Mouse (Mus musculus): ENCODE data around the gene Sept1. TPM values are rescaled to one million over a fixed set of nuclear protein-coding genes. Genes with fewer than 3 reads are reported as not detected.
A peak's percentile ranks its signal among the peaks of the same experiment; 100 is the strongest.
"Not testable (repeated sequence)": the region's sequence is repeated elsewhere in the genome, so short reads cannot be mapped to it uniquely, and the experiment has no call there.

Sept1 gene
- polyA plus RNA-seq, 1 experiment from 2014 or later: 11.6 TPM

GRCm38 (mm10) chr7:127256518-127256917 is 23.6 kb upstream of the Sept1 start:
- Histone ChIP-seq H3K9me3 (ENCODE audit: control insufficient read depth, low read length) (no peaks in the 10 kb centered on the region), H3K4me1 (ENCODE audit: control insufficient read depth, insufficient read depth, low read length) (peaks cover 15% of the 10 kb centered on the region), H3K9ac (replicated peaks; ENCODE audit: low read length) (no peak overlapping the region), H3K27ac (replicated peaks; ENCODE audit: low read depth, low read length) (no peak overlapping the region), H3K4me3 (replicated peaks; ENCODE audit: low read depth, low read length) (no peak overlapping the region), H3K36me3 (ENCODE audit: control insufficient read depth, insufficient read depth, low read length) (peaks cover 5% of the 10 kb centered on the region; the same call in 1 of the 2 replicates), H3K27me3 (ENCODE audit: control insufficient read depth, insufficient read depth, low read length) (no peaks in the 10 kb centered on the region), H3K4me2 (ENCODE audit: low read length) (no peak overlapping the region)
- DNase-seq: no peak
- ATAC-seq (ENCODE audit: low FRiP score, low TSS enrichment): no peak
- 89% methylated on average over 5 of the region's 5 CpGs for WGBS

DNA sequence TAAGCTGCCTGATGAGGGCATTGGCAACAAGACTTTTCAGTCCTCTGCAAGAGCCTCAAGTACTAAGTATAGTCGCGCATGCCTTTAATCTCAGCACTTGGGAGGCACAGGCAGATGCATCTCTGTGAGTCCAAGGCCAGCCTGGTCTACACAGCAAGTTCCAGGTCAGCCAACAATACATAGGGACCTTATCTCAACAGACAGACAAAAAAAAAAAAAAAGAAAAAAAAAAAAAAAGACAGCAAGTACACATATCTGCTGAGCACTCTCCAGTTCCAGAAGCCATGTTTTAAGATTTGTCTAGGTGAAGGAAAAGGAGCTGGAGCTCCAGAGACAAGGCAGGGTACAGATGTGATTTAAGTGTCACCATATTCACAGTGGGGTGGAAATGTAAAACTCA is 23.0 kb upstream of the Sept1 start:
- H3K36me3 ChIP-seq (ENCODE audit: control insufficient read depth, insufficient read depth, low read length): peaks cover 8% of the 10 kb centered on the region; the same call in 1 of the 2 replicates
- H3K4me2 ChIP-seq (ENCODE audit: low read length): no peak overlapping the region
- H3K4me1 ChIP-seq (ENCODE audit: control insufficient read depth, insufficient read depth, low read length): peaks cover 13% of the 10 kb centered on the region
- H3K9me3 ChIP-seq (ENCODE audit: control insufficient read depth, low read length): no peaks in the 10 kb centered on the region
- no peak overlapping the region for H3K4me3 ChIP-seq (replicated peaks; ENCODE audit: low read depth, low read length)
- no peak overlapping the region for H3K27ac ChIP-seq (replicated peaks; ENCODE audit: low read depth, low read length)
- 84% methylated on average over 2 of the region's 2 CpGs for WGBS
- ATAC-seq (ENCODE audit: low FRiP score, low TSS enrichment): no peak
- DNase-seq: no peak
- no peak overlapping the region for H3K9ac ChIP-seq (replicated peaks; ENCODE audit: low read length)
- no peaks in the 10 kb centered on the region for H3K27me3 ChIP-seq (ENCODE audit: control insufficient read depth, insufficient read depth, low read length)

- Histone ChIP-seq H3K27me3 (ENCODE audit: control insufficient read depth, insufficient read depth, low read length) (no peaks in the 10 kb centered on the region), H3K4me1 (ENCODE audit: control insufficient read depth, insufficient read depth, low read length) (peaks cover 12% of the 10 kb centered on the region; the same call in 1 of the 2 replicates), H3K4me2 (ENCODE audit: low read length) (peak overlapping the region; percentile 66), H3K27ac (replicated peaks; ENCODE audit: low read depth, low read length) (peak overlapping the region; percentile 91), H3K9me3 (ENCODE audit: control insufficient read depth, low read length) (no peaks in the 10 kb centered on the region), H3K36me3 (ENCODE audit: control insufficient read depth, insufficient read depth, low read length) (peaks cover 10% of the 10 kb centered on the region), H3K9ac (replicated peaks; ENCODE audit: low read length) (peak overlapping the region; percentile 79), H3K4me3 (replicated peaks; ENCODE audit: low read depth, low read length) (peak overlapping the region; percentile 56)
- ATAC-seq (ENCODE audit: low FRiP score, low TSS enrichment) (no peak), DNase-seq (no peak)
- WGBS: 35% methylated on average over 4 of the region's 4 CpGs
Observed at GRCm38 (mm10) chr7:127255008-127255407, 22.1 kb upstream of the Sept1 start.

GRCm38 (mm10) chr7:127253821-127254769 is 21.2 kb upstream of the Sept1 start:
- WGBS: under 1% methylated on average over 136 of the region's 136 CpGs
- ATAC-seq (ENCODE audit: low FRiP score, low TSS enrichment): peak; percentile 95

DNA sequence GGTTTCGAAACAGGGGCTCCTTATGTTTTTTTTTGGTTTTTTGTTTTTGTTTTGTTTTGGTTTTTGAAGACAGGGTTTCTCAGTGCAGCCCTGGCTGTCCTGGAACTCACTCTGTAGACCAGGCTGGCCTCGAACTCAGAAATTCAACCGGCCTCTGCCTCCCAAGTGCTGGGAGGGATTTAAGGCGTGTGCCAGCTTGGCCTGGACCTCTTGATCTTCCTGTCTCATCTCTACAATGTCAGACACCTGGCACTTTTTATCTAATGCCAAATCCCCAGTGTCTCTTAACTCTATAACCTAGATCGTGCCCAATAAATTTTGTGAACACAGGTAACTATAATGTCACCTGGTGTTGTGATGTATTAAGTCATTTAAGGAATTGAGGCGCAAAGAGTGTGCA is 20.4 kb upstream of the Sept1 start:
- Histone ChIP-seq H3K27ac (replicated peaks; ENCODE audit: low read depth, low read length) (peak overlapping the region; percentile 91), H3K9me3 (ENCODE audit: control insufficient read depth, low read length) (no peaks in the 10 kb centered on the region), H3K4me3 (replicated peaks; ENCODE audit: low read depth, low read length) (peak overlapping the region; percentile 56), H3K9ac (replicated peaks; ENCODE audit: low read length) (peak overlapping the region; percentile 61; the same call in 1 of the 2 replicates), H3K27me3 (ENCODE audit: control insufficient read depth, insufficient read depth, low read length) (no peaks in the 10 kb centered on the region), H3K4me1 (ENCODE audit: control insufficient read depth, insufficient read depth, low read length) (peaks cover 8% of the 10 kb centered on the region; the same call in 1 of the 2 replicates), H3K4me2 (ENCODE audit: low read length) (peak overlapping the region; percentile 66), H3K36me3 (ENCODE audit: control insufficient read depth, insufficient read depth, low read length) (peaks cover 20% of the 10 kb centered on the region)
- 82% methylated on average over 6 of the region's 6 CpGs for WGBS
- DNase-seq: no peak
- no peak for ATAC-seq (ENCODE audit: low FRiP score, low TSS enrichment)

More at GRCm38 (mm10) chr7:127253821-127254769, 21.2 kb upstream of the Sept1 start:
- peak; percentile 100 for DNase-seq
- Histone ChIP-seq H3K4me2 (ENCODE audit: low read length) (peak overlapping the region; percentile 66), H3K9me3 (ENCODE audit: control insufficient read depth, low read length) (no peaks in the 10 kb centered on the region), H3K27ac (replicated peaks; ENCODE audit: low read depth, low read length) (peak overlapping the region; percentile 91), H3K4me1 (ENCODE audit: control insufficient read depth, insufficient read depth, low read length) (peaks cover 8% of the 10 kb centered on the region; the same call in 1 of the 2 replicates), H3K9ac (replicated peaks; ENCODE audit: low read length) (peak overlapping the region; percentile 79), H3K27me3 (ENCODE audit: control insufficient read depth, insufficient read depth, low read length) (no peaks in the 10 kb centered on the region), H3K4me3 (replicated peaks; ENCODE audit: low read depth, low read length) (peak overlapping the region; percentile 56), H3K36me3 (ENCODE audit: control insufficient read depth, insufficient read depth, low read length) (peaks cover 19% of the 10 kb centered on the region)

GRCm38 (mm10) chr7:127252414-127252813 is 19.5 kb upstream of the Sept1 start:
- Histone ChIP-seq H3K4me1 (ENCODE audit: control insufficient read depth, insufficient read depth, low read length) (peaks cover 8% of the 10 kb centered on the region; the same call in 1 of the 2 replicates), H3K9me3 (ENCODE audit: control insufficient read depth, low read length) (no peaks in the 10 kb centered on the region), H3K4me3 (replicated peaks; ENCODE audit: low read depth, low read length) (no peak overlapping the region), H3K4me2 (ENCODE audit: low read length) (no peak overlapping the region), H3K27me3 (ENCODE audit: control insufficient read depth, insufficient read depth, low read length) (no peaks in the 10 kb centered on the region), H3K9ac (replicated peaks; ENCODE audit: low read length) (no peak overlapping the region), H3K36me3 (ENCODE audit: control insufficient read depth, insufficient read depth, low read length) (peaks cover 27% of the 10 kb centered on the region), H3K27ac (replicated peaks; ENCODE audit: low read depth, low read length) (no peak overlapping the region)
- 98% methylated on average over 2 of the region's 2 CpGs for WGBS
- DNase-seq (peak; percentile 64), ATAC-seq (ENCODE audit: low FRiP score, low TSS enrichment) (no peak)

DNA sequence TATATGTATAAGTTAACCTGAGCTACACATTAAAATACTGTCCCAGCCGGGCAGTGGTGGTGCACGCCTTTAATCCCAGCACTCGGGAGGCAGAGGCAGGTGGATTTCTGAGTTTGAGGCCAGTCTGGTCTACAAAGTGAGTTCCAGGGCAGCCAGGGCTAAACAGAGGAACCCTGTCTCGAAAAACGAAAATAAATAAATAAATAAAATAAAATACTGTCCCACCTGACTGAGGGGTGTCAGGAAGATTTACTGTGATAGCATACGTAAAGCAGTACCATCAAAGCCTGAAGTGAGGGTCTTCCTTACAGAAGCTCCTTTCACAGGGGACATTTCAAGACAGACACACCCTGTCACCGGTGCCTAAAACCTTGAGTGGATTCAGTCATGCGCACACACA is 17.6 kb upstream of the Sept1 start:
- not testable (repeated sequence) for ATAC-seq (ENCODE audit: low FRiP score, low TSS enrichment); H3K27me3 ChIP-seq (ENCODE audit: control insufficient read depth, insufficient read depth, low read length); H3K4me2 ChIP-seq (ENCODE audit: low read length); H3K9me3 ChIP-seq (ENCODE audit: control insufficient read depth, low read length); H3K9ac ChIP-seq (replicated peaks; ENCODE audit: low read length); H3K27ac ChIP-seq (replicated peaks; ENCODE audit: low read depth, low read length); DNase-seq; H3K4me3 ChIP-seq (replicated peaks; ENCODE audit: low read depth, low read length)
- 92% methylated on average over 8 of the region's 8 CpGs for WGBS
- peaks cover 19% of the 10 kb centered on the region for H3K4me1 ChIP-seq (ENCODE audit: control insufficient read depth, insufficient read depth, low read length)
- H3K36me3 ChIP-seq (ENCODE audit: control insufficient read depth, insufficient read depth, low read length): peaks cover 25% of the 10 kb centered on the region

- H3K9me3 ChIP-seq (ENCODE audit: control insufficient read depth, low read length): no peaks in the 10 kb centered on the region
- ATAC-seq (ENCODE audit: low FRiP score, low TSS enrichment) (peak; percentile 60), DNase-seq (no peak)
- peak overlapping the region; percentile 96 for H3K9ac ChIP-seq (replicated peaks; ENCODE audit: low read length)
- H3K27ac ChIP-seq (replicated peaks; ENCODE audit: low read depth, low read length): peak overlapping the region; percentile 82
- no peaks in the 10 kb centered on the region for H3K27me3 ChIP-seq (ENCODE audit: control insufficient read depth, insufficient read depth, low read length)
- peaks cover 21% of the 10 kb centered on the region for H3K4me1 ChIP-seq (ENCODE audit: control insufficient read depth, insufficient read depth, low read length)
- peak overlapping the region; percentile 86 for H3K4me2 ChIP-seq (ENCODE audit: low read length)
- peaks cover 18% of the 10 kb centered on the region for H3K36me3 ChIP-seq (ENCODE audit: control insufficient read depth, insufficient read depth, low read length)
- H3K4me3 ChIP-seq (replicated peaks; ENCODE audit: low read depth, low read length): peak overlapping the region; percentile 84
- 11% methylated on average over 31 of the region's 33 CpGs for WGBS
Observed at GRCm38 (mm10) chr7:127244658-127245510, 12.0 kb upstream of the Sept1 start.

Data from midbrain, embryonic 14.5 days (tissue).